Mouse (Mus musculus) right cerebral cortex, postnatal 14 days (tissue): ENCODE measurements around the gene Ctbp1.

Source experiments
- DNase-seq: peaks from one replicate; pipeline ENCODE4 v3.0.0; 2022

Gene Ctbp1

DNA sequence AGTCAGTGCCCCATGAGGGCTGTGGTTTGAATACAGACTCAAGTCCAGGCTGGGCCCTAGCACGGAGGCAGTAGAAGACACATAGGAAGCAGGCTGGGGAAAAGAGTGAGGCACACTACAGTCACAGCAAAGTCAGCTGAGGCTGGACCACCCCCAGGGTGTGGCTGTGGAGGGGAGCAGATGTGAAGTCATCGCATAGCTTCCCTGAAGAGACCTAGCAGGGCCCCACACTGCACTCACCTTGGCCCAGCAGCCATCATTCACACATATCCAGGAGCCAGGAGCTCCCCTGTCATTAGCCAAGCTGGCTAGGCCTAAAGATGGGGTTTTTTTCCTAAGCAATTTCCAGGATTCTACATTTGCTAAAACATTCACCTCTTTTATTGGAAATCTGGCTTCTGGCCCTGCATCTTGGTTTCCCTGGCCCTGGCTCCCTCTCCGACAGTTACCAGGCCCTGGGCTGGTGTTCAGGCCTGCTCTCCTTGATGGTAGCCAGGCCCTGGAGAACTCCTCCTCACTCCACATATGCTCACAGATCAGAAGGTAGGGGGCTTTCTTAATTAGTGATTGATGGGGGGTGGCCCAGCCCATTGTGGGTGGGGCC lies 35.6 kb downstream of the Ctbp1 start:
- DNase-seq = no peak

DNA sequence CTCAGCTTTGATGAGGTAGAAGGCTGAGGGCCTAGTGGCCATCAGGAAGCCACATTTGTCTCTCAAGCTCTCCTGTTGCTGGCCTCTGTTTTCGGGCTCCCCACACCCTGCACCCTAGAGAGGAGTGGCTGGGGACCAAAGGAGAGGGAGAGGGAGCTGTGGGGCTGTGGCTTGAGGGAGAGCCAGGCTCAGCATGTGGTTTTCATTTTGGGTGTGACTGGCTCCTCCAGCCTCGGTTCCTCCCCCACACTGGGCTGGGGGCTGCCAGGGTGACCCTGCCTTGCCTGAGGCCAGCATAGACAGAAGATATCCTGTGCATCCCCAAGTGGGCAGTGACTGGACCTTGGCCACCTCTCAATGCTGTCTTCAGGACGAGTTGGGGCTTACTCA lies 36.5 kb downstream of the Ctbp1 start:
- DNase-seq = no peak

DNA sequence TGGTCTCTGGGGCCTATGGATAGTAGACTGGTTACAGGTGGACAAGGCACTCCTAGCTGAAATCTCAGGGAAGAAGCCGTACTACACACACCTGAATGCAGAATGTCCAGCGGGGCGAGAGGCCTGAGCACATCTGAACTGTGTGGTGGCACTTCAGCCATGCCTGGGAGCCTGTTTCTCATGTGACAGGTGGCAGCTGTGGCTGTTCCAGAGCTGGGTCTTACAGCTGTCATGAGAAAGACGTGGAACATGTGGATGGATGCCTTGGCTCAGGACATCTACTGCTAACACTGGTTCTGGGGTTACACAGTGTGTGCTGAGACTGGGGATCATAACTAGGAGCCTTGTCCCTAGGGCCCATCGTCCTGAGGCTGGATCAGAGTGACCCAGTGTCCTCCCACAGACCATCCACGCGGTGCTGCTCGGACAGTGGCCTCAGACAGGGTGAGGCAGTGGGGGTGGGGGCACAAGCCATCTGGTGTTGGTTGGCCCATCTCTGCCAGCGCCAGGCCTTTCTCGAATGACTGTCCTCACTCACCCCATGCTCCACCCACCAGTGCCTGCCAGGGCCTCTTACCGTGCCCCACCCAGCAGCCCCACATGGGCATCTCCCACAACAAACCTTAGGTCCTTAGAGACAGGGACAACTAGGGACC lies 37.1 kb downstream of the Ctbp1 start:
- no peak for DNase-seq

DNA sequence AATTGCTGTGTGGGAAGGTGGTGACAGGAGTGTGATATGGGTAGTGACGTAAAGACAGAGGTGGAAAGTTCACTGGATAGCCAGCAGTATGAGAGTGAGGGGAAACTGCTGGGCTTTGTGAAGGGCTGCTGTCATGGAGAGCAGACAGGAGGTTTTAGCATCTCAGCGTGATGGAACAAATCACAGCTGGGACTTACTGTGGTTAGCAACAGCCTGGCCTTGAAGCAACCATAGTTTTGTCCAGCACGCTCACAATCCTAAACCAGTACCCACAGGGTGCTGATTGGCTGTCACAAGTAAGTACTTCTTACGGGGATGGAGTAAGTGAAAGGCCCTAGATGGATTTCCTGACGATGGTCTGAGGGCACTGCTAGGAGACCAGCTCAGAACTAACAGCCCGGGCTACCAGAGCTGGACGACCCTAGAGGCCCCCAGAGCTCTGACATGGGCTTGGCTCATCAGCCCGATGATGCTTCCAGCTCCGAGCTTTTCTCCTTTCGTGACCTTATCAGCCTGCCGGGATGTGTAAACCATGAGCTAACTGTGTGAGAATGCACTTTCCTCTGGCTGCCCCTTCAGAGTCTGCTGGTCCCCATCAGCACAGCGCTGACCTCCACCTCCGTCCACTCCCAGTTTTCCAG lies 40.3 kb downstream of the Ctbp1 start:
- no peak for DNase-seq

DNA sequence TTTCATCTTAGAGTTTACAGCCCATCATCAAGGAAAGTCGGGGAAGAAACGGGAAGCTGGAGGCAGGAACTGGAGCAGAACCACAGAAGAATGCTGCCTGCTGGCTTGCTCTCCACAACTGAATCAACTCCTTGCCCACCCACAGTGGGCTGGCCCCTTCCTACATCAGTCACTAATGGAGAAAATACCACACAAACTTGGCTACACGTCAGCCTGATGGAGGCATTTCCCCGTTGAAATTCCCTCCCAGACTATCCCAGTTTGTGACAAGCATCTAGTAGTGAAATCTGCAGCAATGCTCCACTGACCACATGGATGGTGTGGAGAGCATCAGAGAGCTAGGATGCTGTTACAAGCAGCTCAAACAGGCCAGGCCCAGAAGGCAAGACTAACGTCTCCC lies 42.0 kb downstream of the Ctbp1 start:
- DNase-seq = no peak

DNA sequence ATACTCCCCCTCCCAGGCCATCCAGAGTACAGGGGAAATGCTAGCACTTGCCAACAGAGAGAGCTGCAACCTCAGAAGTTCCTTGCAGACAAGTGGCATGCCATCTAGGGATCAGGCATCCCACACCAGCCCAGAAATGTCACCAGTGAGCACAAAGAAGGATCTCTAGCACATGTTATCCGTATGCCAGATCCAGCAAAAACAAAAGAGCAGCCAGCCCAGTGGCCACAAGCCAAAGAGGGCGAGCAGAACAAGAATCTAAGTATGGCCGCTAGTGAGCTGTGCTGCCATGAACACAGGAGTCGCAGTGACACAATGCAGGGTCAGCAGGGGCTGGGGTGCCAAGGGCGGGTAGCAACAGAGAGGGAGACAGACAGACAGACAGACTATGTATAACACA lies 44.5 kb downstream of the Ctbp1 start:
- DNase-seq = no peak

DNA sequence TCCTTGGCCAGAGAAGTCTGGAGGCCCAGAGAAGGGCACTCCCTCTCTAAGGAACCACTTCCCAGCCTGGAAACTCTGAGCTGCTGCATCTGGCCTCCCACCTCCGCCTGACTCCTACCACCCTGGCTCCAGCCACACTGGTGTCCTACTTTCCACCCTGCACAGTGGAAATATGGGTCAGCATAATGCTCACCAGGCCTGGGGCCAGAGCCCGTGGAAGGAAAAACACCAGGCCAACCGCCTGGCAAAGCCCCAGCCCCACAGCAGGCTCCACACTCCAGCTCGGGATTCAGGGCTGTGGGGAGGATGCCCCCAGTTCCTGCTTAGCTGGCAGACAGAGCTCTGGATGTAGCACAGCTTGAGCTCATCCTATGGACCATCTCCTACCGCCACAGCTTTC lies 46.4 kb downstream of the Ctbp1 start:
- peak; percentile 47 for DNase-seq

DNA sequence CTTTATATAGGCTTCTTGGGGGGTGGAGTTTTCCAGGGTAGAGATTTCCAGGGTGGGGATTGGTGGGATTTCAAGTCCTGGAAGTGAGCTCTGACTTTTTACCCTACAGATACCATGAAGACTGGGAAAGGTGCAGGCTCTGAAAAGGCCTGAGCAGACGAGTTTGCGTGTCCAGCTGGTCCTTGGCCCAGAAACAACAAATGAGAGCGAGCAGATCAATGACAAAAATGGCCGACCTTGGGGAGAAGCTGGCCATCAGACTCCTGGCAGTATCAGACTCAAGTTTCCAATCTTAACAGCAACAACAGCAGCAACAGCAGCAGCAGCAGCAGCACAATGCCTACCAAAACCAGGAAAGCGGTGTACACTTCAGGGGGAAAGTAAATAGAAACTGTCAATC lies 49.1 kb downstream of the Ctbp1 start:
- no peak for DNase-seq

DNA sequence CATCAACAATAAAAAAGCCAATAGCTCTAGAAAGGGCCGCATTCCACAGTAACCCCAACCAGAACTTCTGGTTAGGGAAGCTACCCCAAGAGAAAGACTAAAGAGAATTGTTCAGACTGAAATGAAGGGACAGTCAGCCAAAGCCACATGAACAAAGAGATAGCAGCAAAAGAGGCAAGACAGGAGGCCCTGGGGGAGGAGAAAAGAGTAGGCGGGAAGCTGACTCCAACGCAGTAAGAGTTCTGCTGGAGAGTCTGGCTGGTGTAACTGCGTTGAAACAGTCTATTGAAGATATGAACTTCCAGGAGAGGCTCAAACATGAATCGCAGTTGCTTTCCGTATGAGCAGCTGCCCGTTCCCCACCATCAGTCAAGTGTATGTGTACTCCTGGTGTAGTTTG lies 50.3 kb downstream of the Ctbp1 start:
- DNase-seq = no peak

DNA sequence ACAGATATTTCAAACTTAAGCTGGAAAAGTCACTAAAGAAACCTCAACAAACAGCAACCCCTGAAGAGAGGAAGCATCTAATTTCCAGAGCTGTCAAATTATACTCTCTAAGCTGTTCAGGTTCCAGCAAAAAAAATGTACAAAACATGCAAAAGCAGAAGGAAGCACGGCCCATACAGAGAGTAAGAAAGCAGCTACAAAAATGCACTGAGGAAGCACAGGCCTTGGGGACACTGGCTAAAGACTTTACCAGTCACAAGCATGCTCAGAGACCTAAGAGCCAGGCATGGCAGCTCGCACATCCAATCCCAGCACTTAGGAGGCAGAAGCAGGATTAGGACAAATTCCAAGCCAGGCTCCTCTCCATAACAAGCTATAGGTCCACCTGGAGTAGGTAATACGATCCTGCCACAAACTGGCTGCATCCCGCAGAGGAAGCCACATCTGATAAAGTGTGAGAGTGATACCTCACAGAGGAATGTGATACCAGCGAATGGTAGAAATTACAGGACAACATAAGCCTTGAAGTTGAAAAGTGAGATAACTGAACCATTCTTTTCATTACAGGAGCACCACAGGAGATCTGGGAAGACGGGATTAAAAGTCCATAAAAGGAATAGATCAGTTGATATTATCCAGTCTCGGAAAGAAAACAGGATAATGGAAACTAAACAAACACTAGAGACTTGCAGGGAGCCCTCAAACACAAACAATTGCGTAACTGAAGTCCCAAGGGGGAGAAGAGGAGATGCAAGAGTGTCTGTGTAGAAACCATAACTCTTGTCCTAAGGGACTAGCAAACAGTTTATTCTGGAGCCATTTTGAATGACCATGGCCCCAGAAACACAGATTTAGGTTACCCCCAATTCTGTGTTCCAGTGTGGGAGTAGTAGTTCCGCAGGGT lies 51.7 kb downstream of the Ctbp1 start:
- no peak for DNase-seq

DNA sequence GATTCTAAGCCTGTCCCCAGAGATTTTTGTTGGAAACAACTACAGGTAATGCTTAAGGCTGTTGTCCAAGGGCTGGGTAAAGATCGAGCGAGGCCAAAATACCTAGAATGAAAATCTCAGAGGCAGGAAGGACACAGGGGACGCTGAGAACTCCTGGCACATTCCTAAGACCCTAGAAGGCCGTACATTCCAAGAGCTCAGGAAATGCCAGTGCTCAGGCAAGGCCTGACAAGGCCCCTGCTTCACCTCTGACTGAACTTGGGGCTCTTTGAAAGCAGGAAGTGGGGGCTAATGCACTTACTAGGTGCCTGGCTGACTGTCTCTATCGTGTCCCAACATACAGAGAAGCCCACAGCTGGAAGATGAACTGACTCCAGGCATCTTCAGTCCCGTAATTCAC lies 52.4 kb downstream of the Ctbp1 start:
- no peak for DNase-seq

DNA sequence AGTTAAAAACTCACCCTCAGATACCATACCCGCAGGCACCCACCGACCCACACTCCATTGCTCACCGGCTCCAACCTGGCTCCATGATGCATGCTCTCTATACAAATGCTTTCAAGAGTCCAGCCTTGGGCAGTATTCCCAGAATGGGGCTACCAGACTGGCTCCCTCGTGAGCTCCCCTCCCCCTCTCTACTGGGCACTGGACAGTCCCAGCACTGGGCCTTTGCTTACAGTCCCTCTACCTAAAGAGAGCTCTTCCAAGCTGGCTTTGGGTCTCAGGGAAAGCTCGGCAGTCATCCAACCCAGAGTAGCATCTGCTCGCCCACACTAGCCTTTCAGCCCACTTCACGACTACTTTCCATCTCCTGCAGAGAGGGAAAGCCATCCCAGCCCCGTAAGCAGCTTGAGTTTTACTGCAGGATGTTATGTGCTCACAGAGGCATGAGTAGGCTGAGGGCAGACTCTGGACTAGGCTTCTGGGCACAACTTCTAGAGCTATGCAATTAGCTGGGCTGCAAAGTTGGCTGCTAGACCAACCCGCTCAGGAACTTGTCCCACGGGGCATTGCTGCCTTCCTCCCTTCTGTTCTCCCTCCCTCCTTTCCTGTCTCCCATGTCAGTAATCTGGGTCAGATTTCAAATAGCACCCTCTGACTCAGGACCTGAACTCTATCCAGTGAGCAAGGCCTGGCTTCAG lies 54.3 kb downstream of the Ctbp1 start:
- peak; percentile 70 for DNase-seq

DNA sequence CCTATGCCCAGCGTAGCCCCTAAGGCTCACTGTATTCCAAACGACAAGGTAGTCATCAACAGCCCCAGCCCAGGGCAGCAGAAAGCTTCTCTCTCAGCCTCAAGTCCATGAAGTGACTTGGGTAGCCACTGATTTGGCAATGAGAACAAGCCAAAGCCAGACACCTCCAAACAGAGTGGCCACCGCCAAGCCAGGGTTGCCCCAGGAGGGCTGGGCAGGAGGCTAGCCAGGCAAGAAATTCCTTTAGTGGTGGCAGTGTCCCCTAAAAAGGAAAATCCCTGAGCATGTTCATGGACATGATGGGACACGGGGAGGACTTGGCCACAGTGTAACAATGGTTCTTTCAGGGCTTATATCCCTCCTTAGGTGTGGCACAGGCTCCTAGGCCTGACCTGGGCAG lies 55.0 kb downstream of the Ctbp1 start:
- DNase-seq = no peak

DNA sequence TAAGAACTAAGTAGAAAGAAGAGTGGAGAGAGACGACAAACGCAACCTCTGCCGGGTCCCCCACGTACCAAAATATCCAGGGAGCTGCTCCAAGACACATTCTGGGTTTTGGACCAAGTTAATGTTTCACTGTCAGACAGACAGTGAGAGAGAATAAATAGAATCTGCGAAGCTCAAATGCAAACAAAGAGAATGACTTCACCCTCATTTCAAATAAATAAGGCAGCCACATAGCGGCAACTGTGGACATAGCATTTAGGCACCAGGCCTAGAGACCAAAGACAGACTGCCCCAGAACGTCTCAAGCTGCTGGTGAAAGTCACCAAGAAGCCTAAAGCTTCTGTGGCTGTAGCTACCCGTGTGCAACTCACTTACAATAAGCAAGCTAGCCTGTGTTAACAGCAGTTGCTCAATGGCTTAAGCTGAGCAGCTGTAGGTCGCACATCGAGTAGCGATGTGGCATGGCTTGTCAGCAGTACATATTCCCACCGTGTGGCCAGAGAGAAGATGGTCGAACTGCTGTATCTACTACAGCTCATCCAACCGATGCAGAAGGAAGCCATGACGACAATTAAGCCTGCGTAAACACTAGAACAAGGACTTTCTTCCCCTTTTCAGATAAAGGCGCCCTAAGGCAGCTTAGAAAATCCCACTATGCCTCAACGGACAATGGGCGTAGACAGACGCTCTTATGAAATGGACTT lies 55.9 kb downstream of the Ctbp1 start:
- DNase-seq = no peak

DNA sequence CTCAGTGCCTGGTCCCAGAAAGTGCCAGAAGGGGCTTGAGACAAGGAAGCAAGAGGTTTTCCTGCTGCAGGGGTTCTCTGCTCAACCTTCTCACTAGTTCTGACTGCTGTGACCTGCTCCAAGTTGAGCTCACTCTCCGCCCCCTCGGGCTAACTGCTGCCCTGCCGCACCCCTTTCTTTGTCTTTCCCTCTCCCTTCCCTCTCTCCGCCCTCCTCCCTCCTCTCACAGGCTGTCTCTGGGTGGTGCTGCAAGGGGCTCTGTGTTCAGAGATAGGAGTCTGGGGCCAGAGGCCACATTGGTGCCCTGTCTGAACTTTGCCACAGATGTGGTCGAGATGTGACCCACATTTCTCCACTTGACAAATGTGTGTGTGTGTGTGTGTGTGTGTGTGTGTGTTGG lies 56.7 kb downstream of the Ctbp1 start, which contains the start of gene Spon2:
Gene Spon2, minus strand, starts transcription at position 375 of the 400 bp plus-strand sequence.
- no peak for DNase-seq

DNA sequence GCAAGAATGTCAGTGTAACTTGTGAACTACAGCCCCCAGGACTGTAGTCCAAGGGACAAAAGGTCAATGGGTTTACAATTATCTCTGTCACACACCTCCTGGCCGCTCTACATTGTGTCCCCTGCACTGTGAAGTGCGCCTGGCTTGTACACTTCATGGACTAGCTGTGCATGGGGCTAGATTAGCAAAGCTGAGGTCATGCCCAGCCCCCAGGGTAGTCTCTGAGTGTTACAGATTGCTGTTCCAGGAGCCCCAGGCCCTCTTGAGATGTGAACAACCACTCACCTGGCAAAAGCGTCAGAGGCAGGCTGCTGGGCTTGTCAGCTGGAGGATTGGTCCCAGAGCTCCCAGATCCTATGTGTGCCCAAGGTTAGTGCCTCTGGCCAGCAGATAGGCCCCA lies 57.1 kb downstream of the Ctbp1 start:
- no peak for DNase-seq

DNA sequence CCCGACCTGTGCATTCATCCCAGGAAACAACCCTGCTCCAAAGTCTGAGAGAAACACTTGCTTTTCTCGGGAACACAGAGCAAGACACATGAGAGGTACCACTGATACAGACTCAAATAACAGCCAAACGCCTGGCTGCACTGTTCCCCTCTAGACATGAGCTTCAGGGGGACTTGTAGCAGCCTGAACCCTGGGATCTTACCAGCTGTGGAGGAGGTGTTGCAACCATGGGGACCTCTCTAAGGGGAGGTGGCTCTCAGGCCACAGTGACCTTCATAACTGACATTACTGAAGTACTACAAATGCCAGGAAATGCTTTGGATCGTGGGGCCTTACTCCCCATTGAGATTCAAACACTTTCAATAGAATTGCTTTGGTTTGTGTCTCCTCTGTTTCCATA lies 60.1 kb downstream of the Ctbp1 start:
- no peak for DNase-seq

DNA sequence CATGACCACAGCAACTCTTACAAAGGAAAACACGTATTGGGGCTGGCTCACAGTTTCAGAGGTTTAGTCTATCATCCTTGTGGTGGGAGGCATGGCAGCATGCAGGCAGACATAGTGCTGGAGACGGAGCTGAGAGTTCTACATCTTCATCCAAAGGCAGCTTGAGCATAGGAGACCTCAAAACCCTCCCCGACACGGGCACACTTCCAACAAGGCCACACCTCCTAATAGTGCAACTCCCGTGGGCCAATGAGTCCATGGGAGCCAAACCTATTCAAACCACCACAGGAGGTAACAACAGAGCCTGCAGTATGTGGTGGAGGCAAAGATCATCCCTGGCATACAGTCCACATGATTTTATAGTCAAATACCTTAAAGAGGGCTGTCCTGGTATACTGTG lies 63.5 kb downstream of the Ctbp1 start:
- DNase-seq = no peak

DNA sequence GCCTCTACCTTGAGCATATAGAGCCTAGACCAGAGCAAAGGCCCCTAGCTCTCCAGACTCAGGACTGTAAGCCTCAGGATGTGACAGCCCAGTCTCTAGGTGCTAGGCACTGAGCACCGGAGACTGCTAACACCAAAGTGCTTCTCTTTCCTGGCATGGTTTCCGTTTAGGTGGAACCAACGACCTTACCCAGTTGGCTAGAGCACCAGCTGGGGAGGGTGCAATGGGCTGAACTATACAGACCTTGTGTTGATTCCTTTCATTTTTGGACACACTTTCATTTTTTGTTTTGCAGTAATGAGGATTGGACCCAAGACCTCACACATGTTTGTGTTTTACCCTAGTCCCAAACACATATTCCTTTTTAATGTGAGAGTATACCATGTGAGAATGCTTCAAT lies 64.3 kb downstream of the Ctbp1 start:
- no peak for DNase-seq

DNA sequence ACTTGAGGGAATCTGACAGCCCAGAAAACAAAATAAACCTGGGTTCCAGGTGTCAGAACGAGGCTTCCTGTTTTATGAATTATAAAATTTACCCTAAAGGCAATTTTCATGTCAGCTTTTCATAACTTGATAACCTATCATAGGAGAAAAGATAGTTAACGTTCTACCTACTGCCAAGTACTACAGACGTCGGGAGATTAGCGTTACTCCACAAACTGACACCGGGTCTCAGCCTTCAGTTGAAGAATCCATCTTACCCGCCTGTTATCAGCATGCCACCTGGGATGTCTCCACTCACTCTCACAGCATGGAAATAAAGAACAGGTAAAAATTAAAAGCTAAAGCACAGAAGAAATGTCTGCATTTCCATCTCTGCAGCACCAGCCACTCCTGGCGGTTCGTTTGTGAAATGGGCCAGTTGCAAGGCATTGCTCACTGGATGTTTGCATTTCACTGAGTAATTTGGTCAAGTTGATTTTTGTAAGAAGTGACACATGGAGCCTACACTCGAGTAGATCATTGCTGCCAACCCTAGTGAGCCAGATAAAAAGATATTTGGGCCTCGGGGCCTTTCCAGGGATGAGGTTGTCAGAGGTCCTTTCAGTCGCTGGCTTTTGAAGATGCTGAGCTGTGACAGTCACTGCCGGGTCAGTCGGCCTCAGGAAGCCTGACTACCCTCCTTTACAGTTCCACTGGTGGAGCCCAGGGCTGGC lies 66.1 kb downstream of the Ctbp1 start:
- DNase-seq = no peak

DNA sequence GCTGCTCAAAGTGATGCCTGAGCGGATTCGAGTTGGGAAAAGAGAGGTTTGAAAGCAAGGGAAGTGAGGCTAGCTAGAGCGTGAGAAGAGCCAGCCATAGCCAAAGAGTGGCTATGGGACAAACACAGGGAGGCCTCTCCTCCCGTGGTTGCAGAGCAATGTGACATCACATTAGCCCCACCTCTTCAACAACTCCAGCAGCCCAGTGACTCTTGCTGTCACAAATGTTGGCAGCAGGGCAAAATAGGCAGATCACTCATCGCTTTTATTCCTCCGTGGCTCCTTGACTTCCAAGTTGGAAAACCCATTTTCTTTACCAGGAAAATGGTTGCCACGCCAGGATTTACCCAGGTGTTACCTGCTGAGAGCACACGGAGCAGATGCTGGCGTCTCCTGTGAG lies 67.7 kb downstream of the Ctbp1 start:
- DNase-seq = no peak

DNA sequence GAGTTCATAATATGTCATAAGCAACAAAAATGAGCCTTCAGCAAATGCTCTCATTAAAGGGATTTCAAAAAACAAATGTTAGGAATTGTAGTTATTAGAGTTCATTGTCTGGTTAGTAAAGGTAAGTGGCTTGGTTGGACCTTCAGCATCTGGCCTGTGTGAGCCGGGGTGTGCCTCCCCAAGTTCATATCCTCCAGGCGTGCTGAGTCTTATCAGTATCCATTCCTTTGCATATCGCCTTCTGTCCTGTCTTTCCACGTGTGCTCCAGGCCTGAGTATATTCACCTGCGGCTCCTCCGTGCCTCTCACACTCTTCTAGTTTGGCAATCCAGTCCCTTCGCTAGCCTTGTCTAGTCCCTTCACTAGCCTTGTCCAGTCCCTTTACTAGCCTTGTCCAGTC lies 68.5 kb downstream of the Ctbp1 start:
- DNase-seq = no peak
